Mouse (Mus musculus): ENCODE data around the gene Diras1.

Gene Diras1

GRCm38 (mm10) chr10:80970159-80970558, 55.3 kb downstream of the Diras1 start:
- no peak for DNase-seq (ENCODE audit: low read depth)

Data from fibroblast of lung, adult 2 months (primary cell).